ENCODE assay signal across 19 mouse cellular contexts in the genomic region with DNA sequence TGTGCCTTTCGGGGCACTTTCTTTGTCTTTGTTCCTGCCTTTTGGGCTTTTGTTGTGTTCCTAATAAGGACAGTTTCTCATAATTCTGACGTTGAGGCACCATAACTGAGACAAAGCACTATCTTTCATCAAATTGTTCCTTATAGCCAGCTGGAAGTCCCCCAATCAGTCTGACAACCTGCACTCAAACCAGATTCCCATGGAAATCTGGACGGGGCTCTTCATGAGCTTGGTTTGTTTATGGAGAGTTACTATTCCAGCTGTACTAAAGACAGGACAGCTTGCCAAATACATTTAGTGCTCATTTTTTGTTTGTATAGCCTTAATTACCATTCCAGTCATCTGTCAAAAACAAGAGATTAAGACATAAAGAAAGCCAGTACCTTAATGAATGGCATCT.
A peak's percentile ranks its signal among the peaks of the same experiment; 100 is the strongest.
DNase-seq lines count a peak whose midpoint lies in the region; ATAC-seq and TF ChIP-seq lines count a peak whose summit lies in the region.
"Had no signal": no experiment of that assay in that cellular context is flagged by ENCODE, and none has a peak within 500 bp of the region (broad histone marks: within the 10 kb centered on the region; RNA-seq: fewer than 3 reads in every experiment).

No protein-coding gene starts in this region.

- H3K9ac ChIP-seq in intestine, embryonic 14.5 days (ENCODE audit: low read length) = no peak overlapping the region
- no peak overlapping the region for H3K9ac ChIP-seq in intestine, postnatal 0 days (ENCODE audit: low read depth, low read length)
- no peak overlapping the region for H3K9ac ChIP-seq in lung, embryonic 14.5 days
- no peak overlapping the region for H3K9ac ChIP-seq in stomach, embryonic 14.5 days (replicated peaks; ENCODE audit: low read depth, low read length)
- H3K9ac ChIP-seq in stomach, postnatal 0 days (ENCODE audit: low read length) = no peak overlapping the region
- H3K9ac ChIP-seq in hindbrain, embryonic 11.5 days (ENCODE audit: low read depth, low read length) = no peak overlapping the region
- H3K9ac ChIP-seq: forebrain, embryonic 12.5 days; hindbrain, embryonic 15.5 days had no signal

- no peak overlapping the region for H3K4me2 ChIP-seq in intestine, embryonic 14.5 days (ENCODE audit: low read length)
- no peak overlapping the region for H3K4me2 ChIP-seq in intestine, postnatal 0 days (replicated peaks; ENCODE audit: low read depth)
- no peak overlapping the region for H3K4me2 ChIP-seq in lung, embryonic 14.5 days
- H3K4me2 ChIP-seq in stomach, embryonic 14.5 days (replicated peaks; ENCODE audit: low read depth, low read length) = no peak overlapping the region
- no peak overlapping the region for H3K4me2 ChIP-seq in stomach, postnatal 0 days (replicated peaks; ENCODE audit: low read depth)
- no peak overlapping the region for H3K4me2 ChIP-seq in hindbrain, embryonic 11.5 days (replicated peaks; ENCODE audit: low read depth, low read length)
- H3K4me2 ChIP-seq: forebrain, embryonic 12.5 days; heart, embryonic 11.5 days; hindbrain, embryonic 15.5 days had no signal

- no peaks in the 10 kb centered on the region for H3K9me3 ChIP-seq in intestine, embryonic 14.5 days (ENCODE audit: control insufficient read depth, low read length)
- H3K9me3 ChIP-seq in intestine, postnatal 0 days (ENCODE audit: control insufficient read depth) = no peaks in the 10 kb centered on the region
- no peaks in the 10 kb centered on the region for H3K9me3 ChIP-seq in lung, embryonic 14.5 days (ENCODE audit: low read depth, low read length)
- H3K9me3 ChIP-seq in stomach, embryonic 14.5 days (ENCODE audit: control insufficient read depth, low read depth, low read length) = no peaks in the 10 kb centered on the region
- H3K9me3 ChIP-seq in stomach, postnatal 0 days (ENCODE audit: control insufficient read depth, low read length) = no peaks in the 10 kb centered on the region
- no peaks in the 10 kb centered on the region for H3K9me3 ChIP-seq in hindbrain, embryonic 11.5 days (ENCODE audit: control insufficient read depth, low read length)
- H3K9me3 ChIP-seq: forebrain, embryonic 12.5 days; hindbrain, embryonic 10.5 days; hindbrain, embryonic 15.5 days had no signal

- H3K4me1 ChIP-seq in intestine, embryonic 14.5 days (replicated peaks; ENCODE audit: control insufficient read depth, insufficient read depth, low read length) = peaks cover 3% of the 10 kb centered on the region; the same call in 1 of the 2 replicates
- H3K4me1 ChIP-seq in intestine, postnatal 0 days (replicated peaks; ENCODE audit: control insufficient read depth, insufficient read depth, low read length) = no peaks in the 10 kb centered on the region
- peaks cover 17% of the 10 kb centered on the region for H3K4me1 ChIP-seq in lung, embryonic 14.5 days (ENCODE audit: insufficient read depth)
- 0 out of 2 replicates have a peak, but pooled peaks cover 3% of the 10 kb centered on the region for H3K4me1 ChIP-seq in stomach, embryonic 14.5 days (ENCODE audit: control insufficient read depth, insufficient read depth, low read length)
- no peaks in the 10 kb centered on the region for H3K4me1 ChIP-seq in stomach, postnatal 0 days (replicated peaks; ENCODE audit: control insufficient read depth, insufficient read depth)
- no peaks in the 10 kb centered on the region for H3K4me1 ChIP-seq in hindbrain, embryonic 11.5 days (replicated peaks; ENCODE audit: control insufficient read depth, insufficient read depth, low read length)
- H3K4me1 ChIP-seq: forebrain, embryonic 12.5 days; hindbrain, embryonic 10.5 days; hindbrain, embryonic 15.5 days had no signal

- WGBS in intestine, embryonic 14.5 days = 42% methylated on average over 3 of the region's 3 CpGs
- WGBS in intestine, postnatal 0 days = 57% methylated on average over 3 of the region's 3 CpGs
- 31% methylated on average over 3 of the region's 3 CpGs for WGBS in lung, embryonic 14.5 days
- 33% methylated on average over 3 of the region's 3 CpGs for WGBS in stomach, embryonic 14.5 days
- 36% methylated on average over 3 of the region's 3 CpGs for WGBS in stomach, postnatal 0 days
- 70% methylated on average over 3 of the region's 3 CpGs for WGBS in hindbrain, embryonic 11.5 days

- no peak for ATAC-seq in intestine, embryonic 14.5 days (replicated peaks; ENCODE audit: low FRiP score, low TSS enrichment, low read depth)
- ATAC-seq in intestine, postnatal 0 days = no peak
- ATAC-seq in lung, embryonic 14.5 days (ENCODE audit: insufficient read depth) = peak; percentile 45; the same call in 1 of the 2 replicates
- ATAC-seq in stomach, embryonic 14.5 days (ENCODE audit: insufficient number of reproducible peaks, insufficient read depth, low FRiP score, low read depth) = peak; percentile 42; the same call in 1 of the 2 replicates
- no peak for ATAC-seq in stomach, postnatal 0 days (ENCODE audit: low FRiP score, low TSS enrichment)
- ATAC-seq in hindbrain, embryonic 11.5 days (ENCODE audit: low FRiP score) = no peak
- ATAC-seq: activated CD4-positive, CD25-positive, alpha-beta regulatory T cell, adult 4 months; forebrain, embryonic 16.5 days; Patski had no signal

- TF ChIP-seq EP300 in stomach, postnatal 0 days (optimal IDR thresholded peaks at IDR 0.05) = no peak

- no peak overlapping the region for H3K4me3 ChIP-seq in intestine, embryonic 14.5 days (ENCODE audit: low read depth, low read length)
- H3K4me3 ChIP-seq in intestine, postnatal 0 days (ENCODE audit: low read depth, low read length) = no peak overlapping the region
- no peak overlapping the region for H3K4me3 ChIP-seq in lung, embryonic 14.5 days (ENCODE audit: low read depth, low read length)
- H3K4me3 ChIP-seq in stomach, embryonic 14.5 days (ENCODE audit: low read depth, low read length) = no peak overlapping the region
- no peak overlapping the region for H3K4me3 ChIP-seq in stomach, postnatal 0 days (ENCODE audit: low read depth, low read length)
- H3K4me3 ChIP-seq in hindbrain, embryonic 11.5 days (ENCODE audit: low read depth, low read length) = no peak overlapping the region
- H3K4me3 ChIP-seq: forebrain, embryonic 12.5 days; hindbrain, embryonic 10.5 days; hindbrain, embryonic 15.5 days had no signal

- no peaks in the 10 kb centered on the region for H3K27me3 ChIP-seq in intestine, embryonic 14.5 days (replicated peaks; ENCODE audit: control insufficient read depth, insufficient read depth, low read length)
- H3K27me3 ChIP-seq in intestine, postnatal 0 days (replicated peaks; ENCODE audit: control insufficient read depth, insufficient read depth, low read length) = no peaks in the 10 kb centered on the region
- H3K27me3 ChIP-seq in lung, embryonic 14.5 days (ENCODE audit: insufficient read depth, low read length) = no peaks in the 10 kb centered on the region
- H3K27me3 ChIP-seq in stomach, embryonic 14.5 days (ENCODE audit: control insufficient read depth, insufficient read depth, low read length) = no peaks in the 10 kb centered on the region
- no peaks in the 10 kb centered on the region for H3K27me3 ChIP-seq in stomach, postnatal 0 days (ENCODE audit: control insufficient read depth, insufficient read depth, low read length)
- H3K27me3 ChIP-seq in hindbrain, embryonic 11.5 days (ENCODE audit: control insufficient read depth, insufficient read depth, low read length) = no peaks in the 10 kb centered on the region
- H3K27me3 ChIP-seq: forebrain, embryonic 12.5 days; hindbrain, embryonic 15.5 days had no signal

- H3K36me3 ChIP-seq in intestine, embryonic 14.5 days (ENCODE audit: control insufficient read depth, insufficient read depth, low read length) = no peaks in the 10 kb centered on the region
- no peaks in the 10 kb centered on the region for H3K36me3 ChIP-seq in intestine, postnatal 0 days (ENCODE audit: control insufficient read depth, insufficient read depth)
- H3K36me3 ChIP-seq in lung, embryonic 14.5 days (ENCODE audit: insufficient read depth) = no peaks in the 10 kb centered on the region
- no peaks in the 10 kb centered on the region for H3K36me3 ChIP-seq in stomach, embryonic 14.5 days (ENCODE audit: control insufficient read depth, insufficient read depth, low read length)
- no peaks in the 10 kb centered on the region for H3K36me3 ChIP-seq in stomach, postnatal 0 days (ENCODE audit: control insufficient read depth, insufficient read depth, low read length)
- H3K36me3 ChIP-seq in hindbrain, embryonic 11.5 days (ENCODE audit: control insufficient read depth, insufficient read depth, low read length) = no peaks in the 10 kb centered on the region
- H3K36me3 ChIP-seq: forebrain, embryonic 12.5 days; hindbrain, embryonic 10.5 days; hindbrain, embryonic 15.5 days had no signal

- no peak for TF ChIP-seq CTCF in intestine, postnatal 0 days (IDR thresholded peaks at IDR 0.05; ENCODE audit: low read depth)
- TF ChIP-seq CTCF in lung, embryonic 14.5 days (IDR thresholded peaks at IDR 0.05; ENCODE audit: low read depth) = no peak
- TF ChIP-seq CTCF in stomach, postnatal 0 days (IDR thresholded peaks at IDR 0.05; ENCODE audit: low read depth) = no peak

- H3K27ac ChIP-seq in intestine, embryonic 14.5 days (ENCODE audit: low read depth) = peak overlapping the region; percentile 43; the same call in 1 of the 2 replicates
- no peak overlapping the region for H3K27ac ChIP-seq in intestine, postnatal 0 days (ENCODE audit: low read depth, low read length)
- peak overlapping the region; percentile 65 for H3K27ac ChIP-seq in lung, embryonic 14.5 days (ENCODE audit: low read depth)
- H3K27ac ChIP-seq in stomach, embryonic 14.5 days (ENCODE audit: low read length) = peak overlapping the region; percentile 67
- no peak overlapping the region for H3K27ac ChIP-seq in stomach, postnatal 0 days (replicated peaks)
- H3K27ac ChIP-seq in hindbrain, embryonic 11.5 days (ENCODE audit: low read depth, low read length) = no peak overlapping the region
- H3K27ac ChIP-seq: forebrain, embryonic 12.5 days; hindbrain, embryonic 10.5 days; hindbrain, embryonic 15.5 days had no signal

- DNase-seq in intestine, embryonic 14.5 days (ENCODE audit: low spot score) = no peak
- peak; percentile 86 for DNase-seq in lung, embryonic 14.5 days
- no peak for DNase-seq in lung, postnatal 4 days
- no peak for DNase-seq in stomach, postnatal 0 days (ENCODE audit: low spot score)
- DNase-seq in hindbrain, embryonic 11.5 days (ENCODE audit: low spot score) = no peak
- DNase-seq: adrenal gland, postnatal 14 days; cerebellum, adult 18-20 months; cerebellum, postnatal 10 days; gastrocnemius, postnatal 10 days; heart, adult 18-20 months had no signal

Comparison
In these comparisons a context has a peak if more than half of its experiments do, and no peak if none do; other contexts are left out.
1. ATAC-seq: peak in lung, embryonic 14.5 days (single experiment) and stomach, embryonic 14.5 days (single experiment); none in intestine, embryonic 14.5 days (single experiment), intestine, postnatal 0 days (single experiment), stomach, postnatal 0 days (single experiment) and hindbrain, embryonic 11.5 days (single experiment).
2. H3K27ac ChIP-seq: peak in intestine, embryonic 14.5 days (single experiment), lung, embryonic 14.5 days (single experiment) and stomach, embryonic 14.5 days (single experiment); none in intestine, postnatal 0 days (single experiment), stomach, postnatal 0 days (single experiment) and hindbrain, embryonic 11.5 days (single experiment).